Mouse (Mus musculus) hindbrain, embryonic 11.5 days (tissue): ENCODE measurements around the gene Ubqln3. TPM values are rescaled to one million over a fixed set of nuclear protein-coding genes. Genes with fewer than 3 reads are reported as not detected.

Experiments
- ATAC-seq: fragments of 200-750 bp; cut with Nextera tagmentation; 2 replicates; pipeline ENCODE4 v1.8.0; 2017; ENCODE audit warnings: mild to moderate bottlenecking, moderate TSS enrichment, moderate library complexity; ENCODE audit not compliant: low FRiP score
- DNase-seq: peaks from one replicate; pipeline ENCODE4 v3.0.0-alpha.2; 2015; ENCODE audit warnings: low spot score
- H3K27ac ChIP-seq: fragments of 300-500 bp; sonication (generic); 2 replicates; pipeline ENCODE4 v1.5.1; 2014; ENCODE audit warnings: mild to moderate bottlenecking, low read depth, low read length
- H3K27me3 ChIP-seq: fragments of 300-500 bp; sonication (generic); 2 replicates; pipeline ENCODE4 v1.6.1; 2014; ENCODE audit warnings: mild to moderate bottlenecking, low read length, moderate library complexity, mixed read lengths; ENCODE audit not compliant: control insufficient read depth, insufficient read depth
- H3K36me3 ChIP-seq: fragments of 300-500 bp; sonication (generic); 2 replicates; pipeline ENCODE4 v1.6.1; 2014; ENCODE audit warnings: mild to moderate bottlenecking, low read length, moderate library complexity, mixed read lengths; ENCODE audit not compliant: control insufficient read depth, insufficient read depth
- H3K4me1 ChIP-seq: fragments of 300-500 bp; sonication (generic); replicated peaks from 2 replicates; pipeline ENCODE4 v1.6.1; 2014; ENCODE audit warnings: low read length, mixed read lengths; ENCODE audit not compliant: control insufficient read depth, insufficient read depth
- H3K4me2 ChIP-seq: fragments of 300-500 bp; sonication (generic); replicated peaks from 2 replicates; pipeline ENCODE4 v1.6.1; 2014; ENCODE audit warnings: mild to moderate bottlenecking, low read depth, low read length
- H3K4me3 ChIP-seq: fragments of 300-500 bp; sonication (generic); 2 replicates; pipeline ENCODE4 v1.5.1; 2014; ENCODE audit warnings: low read depth, low read length
- H3K9ac ChIP-seq: fragments of 300-500 bp; sonication (generic); 2 replicates; pipeline ENCODE4 v1.6.1; 2014; ENCODE audit warnings: low read depth, low read length
- H3K9me3 ChIP-seq: fragments of 300-500 bp; sonication (generic); 2 replicates; pipeline ENCODE4 v1.6.1; 2016; ENCODE audit warnings: low read length; ENCODE audit not compliant: control insufficient read depth
- WGBS: fragments of 180-500 bp; shearing (Covaris S2); extraction: QIAGEN DNeasy Blood & Tissue Kit; methylation state at CpG from one replicate; pipeline ENCODE4 v1.1.7; 2014; 5-methylcytosine and 5-hydroxymethylcytosine counted together
- polyA plus RNA-seq: library from polyadenylated mRNA; unstranded; fragments of >200 nt; fragmentation: Nextera tagmentation; extraction: Ambion mirVana; gene quantifications from 2 replicates; pipeline ENCODE4 v1.2.1, GENCODE M21; 2014

Gene Ubqln3
- polyA plus RNA-seq, 1 experiment from 2014 or later, result not detected

DNA sequence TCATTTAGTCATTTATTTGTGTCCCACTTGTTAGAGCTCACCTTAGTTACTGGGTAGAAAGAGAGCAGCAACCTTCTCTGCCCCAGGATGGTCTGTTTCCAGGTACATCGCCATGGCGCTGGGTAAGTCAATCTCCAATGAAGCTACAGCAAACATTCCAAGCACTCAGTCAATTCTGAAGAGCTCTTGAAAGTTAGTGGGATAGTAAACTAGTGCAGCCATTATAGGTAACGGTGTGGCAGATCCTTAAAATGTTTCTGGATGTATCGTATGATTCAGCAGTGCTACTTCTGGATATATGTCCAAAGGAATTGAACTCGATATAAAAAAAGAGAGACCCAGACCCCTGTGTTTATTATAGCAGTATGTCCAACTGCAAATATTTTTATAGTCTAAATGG lies 5.8 kb downstream of the Ubqln3 start, which contains the start of gene Olfr643:
Gene Olfr643 (minus strand): TSS at position 101 of the 400 bp plus-strand sequence.
- 87% methylated on average over 5 of the region's 5 CpGs for WGBS
- Histone ChIP-seq H3K36me3 (no peaks in the 10 kb centered on the region), H3K27ac (no peak within 1 kb of the TSS), H3K9me3 (no peaks in the 10 kb centered on the region), H3K4me3 (no peak within 1 kb of the TSS), H3K4me1 (no peaks in the 10 kb centered on the region), H3K4me2 (no peak within 1 kb of the TSS), H3K9ac (no peak within 1 kb of the TSS), H3K27me3 (no peaks in the 10 kb centered on the region)
- no peak for ATAC-seq
- no peak for DNase-seq

DNA sequence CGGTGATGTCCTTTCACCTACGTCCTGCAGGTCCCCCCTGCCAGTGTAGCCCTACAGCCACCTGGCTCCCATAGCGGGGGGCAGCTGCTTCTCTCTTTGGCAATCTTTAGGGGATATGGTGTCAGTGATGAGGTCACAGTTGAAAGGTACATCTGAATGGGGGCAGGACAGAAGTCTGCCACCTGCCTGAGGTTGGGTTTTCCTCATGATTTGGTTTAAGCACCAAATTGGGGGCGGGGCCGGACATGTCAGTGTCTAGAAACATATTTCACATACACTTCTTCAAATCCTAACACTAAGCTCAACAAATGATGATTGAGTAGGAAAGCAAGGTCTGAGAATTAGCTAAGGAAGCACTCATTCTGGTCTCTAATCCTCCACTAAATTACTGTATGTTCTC lies 13.4 kb downstream of the Ubqln3 start, which contains the start of gene Ubqln5:
Gene Ubqln5 (minus strand): TSS at position 101 of the 400 bp plus-strand sequence.
- Histone ChIP-seq H3K9ac (no peak within 1 kb of the TSS), H3K36me3 (no peaks in the 10 kb centered on the region), H3K27ac (no peak within 1 kb of the TSS), H3K4me2 (no peak within 1 kb of the TSS), H3K9me3 (no peaks in the 10 kb centered on the region), H3K4me1 (no peaks in the 10 kb centered on the region), H3K27me3 (no peaks in the 10 kb centered on the region), H3K4me3 (no peak within 1 kb of the TSS)
- WGBS, result 90% methylated on average over 5 of the region's 5 CpGs
- DNase-seq (no peak), ATAC-seq (no peak)

DNA sequence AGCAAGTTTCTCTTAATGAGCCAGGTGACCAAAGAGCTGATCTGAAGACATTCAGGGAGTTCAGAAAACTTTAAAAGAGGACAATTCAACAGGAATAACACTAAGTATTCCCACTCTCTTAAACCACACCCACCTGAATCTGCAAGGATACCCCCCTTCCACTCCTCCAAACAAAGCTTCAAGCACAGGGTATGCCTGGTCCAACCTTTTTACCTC lies 38.4 kb downstream of the Ubqln3 start, which contains the start of gene Olfr646:
Gene Olfr646 (plus strand): TSS at position 117 of the 216 bp plus-strand sequence.
- Histone ChIP-seq H3K9ac (no peak within 1 kb of the TSS), H3K4me1 (no peaks in the 10 kb centered on the region), H3K9me3 (no peaks in the 10 kb centered on the region), H3K27me3 (no peaks in the 10 kb centered on the region), H3K4me2 (no peak within 1 kb of the TSS), H3K36me3 (no peaks in the 10 kb centered on the region), H3K27ac (no peak within 1 kb of the TSS), H3K4me3 (no peak within 1 kb of the TSS)
- ATAC-seq, result no peak
- no peak for DNase-seq

DNA sequence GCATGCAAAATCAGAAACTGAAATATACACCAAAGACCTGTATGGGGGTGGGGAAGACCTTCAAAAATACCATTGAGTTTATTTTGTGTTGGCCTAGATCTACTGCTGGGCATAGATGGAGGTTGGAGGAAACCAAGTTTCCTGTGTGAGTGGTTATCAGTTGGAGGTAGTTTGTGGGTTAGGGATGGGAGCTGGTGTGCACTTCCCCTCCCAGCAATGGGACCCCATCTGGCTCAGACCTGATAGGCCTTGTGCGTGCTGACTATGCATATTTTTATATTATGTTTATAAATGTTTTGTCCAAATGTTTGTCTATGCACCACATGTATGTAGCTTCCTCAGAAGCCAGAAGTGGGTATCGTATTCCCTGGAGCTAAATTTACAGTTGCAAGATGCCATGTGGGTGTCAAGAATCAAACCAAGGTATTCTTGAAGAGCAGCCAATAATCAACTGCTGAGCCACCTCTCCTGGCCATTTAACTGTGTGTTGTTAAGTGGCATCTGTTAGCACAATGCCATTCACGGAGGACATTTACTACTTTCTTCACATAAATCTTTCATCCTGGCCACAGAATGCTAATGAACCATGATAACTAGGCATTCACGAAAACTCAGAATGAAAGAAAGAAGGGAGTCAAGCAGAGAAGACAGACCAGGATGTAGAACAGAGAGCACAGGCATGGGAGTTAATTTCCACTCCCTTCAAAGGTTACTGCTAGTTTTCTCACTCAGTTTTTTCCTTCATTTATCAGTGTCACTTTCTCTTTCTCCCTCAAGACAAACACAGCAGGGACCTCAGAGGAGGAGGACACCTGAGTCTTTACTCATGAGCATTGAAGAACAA lies 38.9 kb downstream of the Ubqln3 start:
- Histone ChIP-seq H3K27ac (no peak overlapping the region), H3K4me1 (no peaks in the 10 kb centered on the region), H3K9ac (no peak overlapping the region), H3K4me3 (no peak overlapping the region), H3K36me3 (no peaks in the 10 kb centered on the region), H3K9me3 (no peaks in the 10 kb centered on the region), H3K4me2 (no peak overlapping the region), H3K27me3 (no peaks in the 10 kb centered on the region)
- no peak for ATAC-seq
- DNase-seq, result no peak
- WGBS, result 58% methylated on average over 4 of the region's 4 CpGs

Other genes with a start within 250 kb of the Ubqln3 start
- gene Olfr64, start 248.8 kb downstream of the Ubqln3 start, polyA plus RNA-seq, result not detected in 2 replicates
- not detected in 2 replicates for gene Olfr65, start 239.8 kb downstream of the Ubqln3 start, polyA plus RNA-seq
- gene Olfr631, start 214.5 kb downstream of the Ubqln3 start, polyA plus RNA-seq, result not detected in 2 replicates
- 0.13 TPM in 1 of 2 replicates, not detected in the other for gene Olfr632, start 208.9 kb downstream of the Ubqln3 start, polyA plus RNA-seq
- gene Olfr633, start 198.8 kb downstream of the Ubqln3 start, polyA plus RNA-seq, result not detected in 2 replicates
- not detected in 2 replicates for gene Olfr635, start 172.1 kb downstream of the Ubqln3 start, polyA plus RNA-seq
- gene Olfr638, start 144.5 kb downstream of the Ubqln3 start, polyA plus RNA-seq, result not detected in 2 replicates
- gene Olfr639, start 126.0 kb downstream of the Ubqln3 start, polyA plus RNA-seq, result 0.05 TPM in 1 of 2 replicates, not detected in the other
- not detected in 2 replicates for gene Olfr640, start 117.7 kb downstream of the Ubqln3 start, polyA plus RNA-seq
- not detected in 2 replicates for gene Olfr641, start 107.8 kb downstream of the Ubqln3 start, polyA plus RNA-seq
- gene Olfr642, start 90.6 kb downstream of the Ubqln3 start, polyA plus RNA-seq, result not detected in 2 replicates
- not detected in 2 replicates for gene 4930516K23Rik, start 81.8 kb downstream of the Ubqln3 start, polyA plus RNA-seq
- gene Olfr644, start 71.4 kb downstream of the Ubqln3 start, polyA plus RNA-seq, result not detected in 2 replicates
- not detected in 2 replicates for gene Olfr645, start 57.8 kb downstream of the Ubqln3 start, polyA plus RNA-seq
- not detected in 2 replicates for gene Olfr646, start 38.4 kb downstream of the Ubqln3 start, polyA plus RNA-seq
- not detected in 2 replicates for gene Ubqln5, start 13.5 kb downstream of the Ubqln3 start, polyA plus RNA-seq
- not detected in 2 replicates for gene Olfr643, start 5.9 kb downstream of the Ubqln3 start, polyA plus RNA-seq
- gene Ubqlnl, start 7.3 kb upstream of the Ubqln3 start, polyA plus RNA-seq, result not detected in 2 replicates
- not detected in 2 replicates for gene Olfm5, start 21.6 kb upstream of the Ubqln3 start, polyA plus RNA-seq
- 0.35 and 0.49 TPM in 2 replicates for gene Olfr648, start 40.1 kb upstream of the Ubqln3 start, polyA plus RNA-seq
- gene Olfr649, start 52.7 kb upstream of the Ubqln3 start, polyA plus RNA-seq, result not detected in 2 replicates
- 2.5 and 3.4 TPM in 2 replicates for gene Trim6, start 75.5 kb upstream of the Ubqln3 start, polyA plus RNA-seq
- 0.74 and 1.1 TPM in 2 replicates for gene Trim34a, start 101.2 kb upstream of the Ubqln3 start, polyA plus RNA-seq
- gene Trim5, start 144.8 kb upstream of the Ubqln3 start, polyA plus RNA-seq, result 0.09 and 0.14 TPM in 2 replicates
- gene Trim12a, start 172.2 kb upstream of the Ubqln3 start, polyA plus RNA-seq, result 2.1 and 3.2 TPM in 2 replicates
- not detected in 2 replicates for gene Trim34b, start 186.2 kb upstream of the Ubqln3 start, polyA plus RNA-seq
- gene Trim12c, start 210.1 kb upstream of the Ubqln3 start, polyA plus RNA-seq, result 0.45 and 1.0 TPM in 2 replicates
- 0.07 and 0.11 TPM in 2 replicates for gene Trim30b, start 226.6 kb upstream of the Ubqln3 start, polyA plus RNA-seq